Mouse (Mus musculus) embryo, embryonic 9.5 days (tissue): ENCODE data around the gene Tom1.

ENCODE experiments used
- DNase-seq: peaks from one replicate; pipeline ENCODE4 v3.0.0-alpha.2; 2017; ENCODE audit errors: extremely low spot score

The Tom1 gene

GRCm38 (mm10) chr8:75088989-75089881 is 55.7 kb downstream of the Tom1 start:
- peak; percentile 74 for DNase-seq

DNA sequence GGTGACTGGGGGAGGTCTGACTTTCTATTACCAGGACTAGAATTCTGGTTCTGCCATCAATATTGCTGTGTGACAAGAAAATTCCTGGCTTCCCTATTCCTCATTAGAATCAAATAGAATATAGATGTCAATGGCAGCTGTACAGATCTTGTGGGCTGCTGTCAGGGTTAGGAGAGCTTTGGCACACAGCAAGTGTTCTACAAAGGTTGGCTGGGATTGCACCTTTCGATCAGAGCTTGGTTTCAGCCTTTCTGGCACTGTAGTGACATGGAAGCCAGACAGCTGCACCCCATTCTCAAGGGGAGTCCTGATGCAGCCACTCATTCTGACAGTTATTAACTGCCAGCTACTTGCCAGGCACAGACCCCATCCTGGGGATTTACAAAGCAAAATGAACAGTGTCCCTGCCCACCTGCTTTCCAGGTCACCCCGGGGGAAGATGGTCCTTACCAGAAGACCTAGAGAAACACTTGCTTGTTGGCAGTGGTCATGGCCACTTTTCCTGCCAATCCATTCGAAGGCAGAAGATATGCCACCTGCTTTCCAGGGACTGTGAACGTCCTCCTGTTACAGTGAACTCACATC is 57.4 kb downstream of the Tom1 start:
- no peak for DNase-seq

- DNase-seq = peak; percentile 86
Observed at GRCm38 (mm10) chr8:75093399-75094156, 60.1 kb downstream of the Tom1 start, which contains the start of gene Hmox1. Gene Hmox1, plus strand, starts transcription at chr8:75093621.

- DNase-seq = no peak
Observed at GRCm38 (mm10) chr8:75102956-75103355, 69.5 kb downstream of the Tom1 start.

DNA sequence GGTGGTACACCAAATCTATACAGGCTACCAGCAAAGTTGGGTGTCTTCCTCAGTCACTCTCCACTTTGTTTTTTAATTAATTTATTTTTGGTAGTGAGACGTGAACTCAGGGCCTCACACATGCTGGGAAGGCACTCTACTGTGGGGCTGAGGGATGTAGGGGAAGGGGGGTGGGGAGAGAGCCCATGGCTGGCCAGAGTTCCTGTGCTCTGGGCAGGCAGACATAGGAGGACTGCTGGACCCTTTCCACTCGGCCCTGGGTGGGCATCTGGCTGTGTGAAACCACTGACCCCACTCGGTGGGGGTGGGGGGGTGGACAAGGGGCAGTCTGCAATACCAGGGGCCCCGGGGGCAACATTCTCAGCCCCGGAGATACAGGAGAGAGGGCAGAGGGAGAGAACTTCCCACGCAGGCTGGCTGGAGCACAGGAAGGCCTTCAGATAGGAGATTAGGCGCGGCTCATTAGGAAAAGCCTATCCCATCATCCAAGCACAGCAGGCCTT is 69.9 kb downstream of the Tom1 start:
- peak; percentile 20 for DNase-seq

GRCm38 (mm10) chr8:75108527-75109235 is 75.2 kb downstream of the Tom1 start:
- DNase-seq = peak; percentile 84

DNA sequence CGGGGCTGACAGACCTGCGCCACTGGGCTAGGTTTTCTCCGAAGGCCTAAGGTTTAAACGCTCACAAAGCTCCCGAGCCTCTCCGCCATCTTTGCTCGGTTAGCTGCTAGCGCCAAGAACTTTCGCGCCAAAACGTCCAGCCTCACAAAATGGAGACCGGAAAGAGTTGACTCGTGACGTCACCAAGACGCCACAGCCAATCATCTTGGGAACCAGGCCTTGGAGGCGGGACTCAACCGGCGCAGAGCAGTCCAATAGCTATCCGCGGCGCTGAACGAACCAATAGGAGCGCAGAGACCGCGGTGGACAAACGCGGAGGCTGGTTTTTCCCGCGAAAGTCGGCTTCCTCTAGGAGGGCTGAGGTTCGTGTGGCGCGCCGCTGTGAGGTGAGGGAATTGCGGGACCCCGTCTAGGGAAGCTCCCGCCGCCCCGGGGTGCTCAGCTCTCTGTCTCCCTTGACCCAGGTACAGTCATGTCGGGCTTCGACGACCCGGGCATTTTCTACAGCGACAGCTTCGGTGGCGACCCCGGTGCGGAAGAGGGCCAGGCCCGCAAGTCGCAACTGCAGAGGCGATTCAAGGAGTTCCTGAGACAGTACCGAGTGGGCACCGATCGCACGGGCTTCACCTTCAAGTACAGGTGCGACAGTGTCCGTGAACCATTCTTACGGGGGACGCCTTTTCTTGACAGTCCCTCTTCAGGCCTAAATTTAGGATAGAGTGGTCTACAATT is 75.9 kb downstream of the Tom1 start, which contains the start of gene Mcm5:
TSS of gene Mcm5 (plus strand) at position 334 of the 732 bp plus-strand sequence.
- DNase-seq = peak; percentile 99

GRCm38 (mm10) chr8:75110093-75110492 is 76.6 kb downstream of the Tom1 start:
- no peak for DNase-seq

DNA sequence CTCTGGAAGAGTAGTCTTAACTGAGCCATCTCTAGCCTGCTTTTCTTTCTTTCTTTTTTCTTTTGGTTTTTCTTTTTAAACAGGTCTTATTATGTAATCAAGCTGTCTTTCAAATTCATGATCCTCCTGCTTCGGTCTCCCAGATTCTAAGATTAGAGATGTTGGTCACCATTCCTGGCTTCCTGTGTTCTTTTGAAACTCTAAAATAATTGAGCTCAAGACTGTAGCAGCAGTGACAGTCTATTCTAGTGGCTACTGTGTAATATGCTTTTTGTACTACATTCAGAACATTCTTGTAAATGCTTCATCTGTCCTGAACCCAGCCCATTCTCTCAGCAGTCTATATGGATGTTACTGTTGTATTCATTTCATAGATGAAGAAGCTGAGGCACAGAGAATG is 85.0 kb downstream of the Tom1 start:
- DNase-seq = no peak

- DNase-seq = no peak
Observed at GRCm38 (mm10) chr8:75119287-75119686, 85.8 kb downstream of the Tom1 start.
